Mouse (Mus musculus) myocyte (in vitro differentiated cells): ENCODE measurements around the gene Apba3.

Source experiments
- CEBPB ChIP-seq: IDR thresholded peaks from 2 replicates; pipeline ENCODE4 v1.6.1; 2011; ENCODE audit warnings: mild to moderate bottlenecking, moderate library complexity; ENCODE audit not compliant: poor library complexity, insufficient read depth, severe bottlenecking
- MAX ChIP-seq: IDR thresholded peaks from one replicate; pipeline ENCODE4 v1.6.1; 2011; ENCODE audit warnings: low read depth, mild to moderate bottlenecking, control low read depth
- MYOD1 ChIP-seq, 3 experiments: IDR thresholded peaks; one replicate each; pipeline ENCODE4 v1.6.1; 2011; ENCODE audit warnings: control low read depth in 2 of 3, low read depth in 2 of 3, mild to moderate bottlenecking in 2 of 3, moderate library complexity in 1 of 3; ENCODE audit not compliant: insufficient read length in 2 of 3, control insufficient read depth in 1 of 3
- POLR2A ChIP-seq: IDR thresholded peaks from one replicate; pipeline ENCODE4 v1.6.1; 2011; ENCODE audit warnings: low read depth, mild to moderate bottlenecking, control low read depth, moderate library complexity; ENCODE audit not compliant: insufficient read length
- POLR2AphosphoS2 ChIP-seq: IDR thresholded peaks from one replicate; pipeline ENCODE4 v1.6.1; 2011; ENCODE audit warnings: low read depth, control low read depth; ENCODE audit not compliant: insufficient read length
- SRF ChIP-seq: IDR thresholded peaks from one replicate; pipeline ENCODE4 v1.6.1; 2011; ENCODE audit warnings: low read depth; ENCODE audit not compliant: control insufficient read depth, insufficient read length

- TF ChIP-seq POLR2A = no peak
- no peak for TF ChIP-seq SRF
- no peak for TF ChIP-seq MYOD1 (IDR thresholded peaks at IDR 0.05; ENCODE audit: control insufficient read depth in 1 of 3, insufficient read length in 2 of 3, low read depth in 2 of 3)
- no peak for TF ChIP-seq CEBPB
- TF ChIP-seq POLR2AphosphoS2 = no peak
- TF ChIP-seq MAX = no peak
Measured at GRCm38 (mm10) chr10:81286586-81286985, 19.8 kb downstream of the Apba3 start.
